Mouse (Mus musculus) hindbrain, embryonic 13.5 days (tissue): ENCODE data around the gene Figla. TPM values are rescaled to one million over a fixed set of nuclear protein-coding genes. Genes with fewer than 3 reads are reported as not detected.
A peak's percentile ranks its signal among the peaks of the same experiment; 100 is the strongest.

Experiments used
- ATAC-seq: fragments of 200-750 bp; cut with Nextera tagmentation; 2 replicates; pipeline ENCODE4 v1.8.0; 2017; ENCODE audit warnings: moderate TSS enrichment; ENCODE audit not compliant: low FRiP score
- H3K27ac ChIP-seq: fragments of 300-500 bp; sonication (generic); 2 replicates; pipeline ENCODE4 v1.5.1; 2015; ENCODE audit warnings: inconsistent platforms, mild to moderate bottlenecking, moderate library complexity
- H3K27me3 ChIP-seq: fragments of 300-500 bp; sonication (generic); 2 replicates; pipeline ENCODE4 v1.6.1; 2015; ENCODE audit warnings: mild to moderate bottlenecking, inconsistent platforms
- H3K36me3 ChIP-seq: fragments of 300-500 bp; sonication (generic); 2 replicates; pipeline ENCODE4 v1.6.1; 2015; ENCODE audit warnings: mild to moderate bottlenecking, inconsistent platforms
- H3K4me1 ChIP-seq: fragments of 300-500 bp; sonication (generic); replicated peaks from 2 replicates; pipeline ENCODE4 v1.6.1; 2015; ENCODE audit warnings: inconsistent platforms
- H3K4me2 ChIP-seq: fragments of 300-500 bp; sonication (generic); 2 replicates; pipeline ENCODE4 v1.6.1; 2015; ENCODE audit warnings: inconsistent platforms, mild to moderate bottlenecking, moderate library complexity
- H3K4me3 ChIP-seq: fragments of 300-500 bp; sonication (generic); 2 replicates; pipeline ENCODE4 v1.5.1; 2015; ENCODE audit warnings: mild to moderate bottlenecking, inconsistent platforms
- H3K9ac ChIP-seq: fragments of 300-500 bp; sonication (generic); 2 replicates; pipeline ENCODE4 v1.6.1; 2015; ENCODE audit warnings: mild to moderate bottlenecking, inconsistent platforms
- H3K9me3 ChIP-seq: fragments of 300-500 bp; sonication (generic); 2 replicates; pipeline ENCODE4 v1.6.1; 2016; ENCODE audit warnings: inconsistent platforms
- WGBS: fragments of 180-500 bp; shearing (Covaris S2); methylation state at CpG from one replicate; pipeline ENCODE4 v1.1.7; 2015; 5-methylcytosine and 5-hydroxymethylcytosine counted together
- polyA plus RNA-seq: library from polyadenylated mRNA; unstranded; fragments of >200 nt; fragmentation: Nextera tagmentation; extraction: Ambion mirVana; gene quantifications from 2 replicates; pipeline ENCODE4 v1.2.1, GENCODE M21; 2015

Gene Figla
- polyA plus RNA-seq, 1 experiment from 2014 or later: not detected

GRCm38 (mm10) chr6:86060170-86060569 lies 44.2 kb downstream of the Figla start:
- Histone ChIP-seq H3K27me3 (no peaks in the 10 kb centered on the region), H3K4me1 (peaks cover 92% of the 10 kb centered on the region), H3K36me3 (no peaks in the 10 kb centered on the region), H3K9ac (no peak overlapping the region), H3K4me2 (peak overlapping the region; percentile 44), H3K4me3 (no peak overlapping the region), H3K27ac (peak overlapping the region; percentile 93), H3K9me3 (no peaks in the 10 kb centered on the region)
- 99% methylated on average over 3 of the region's 3 CpGs for WGBS
- no peak for ATAC-seq

- H3K27ac ChIP-seq: peak overlapping the region; percentile 93
- ATAC-seq: no peak
- H3K4me2 ChIP-seq: peak overlapping the region; percentile 20; the same call in 1 of the 2 replicates
- no peak overlapping the region for H3K4me3 ChIP-seq
- no peaks in the 10 kb centered on the region for H3K36me3 ChIP-seq
- no peaks in the 10 kb centered on the region for H3K27me3 ChIP-seq
- peaks cover 100% of the 10 kb centered on the region for H3K4me1 ChIP-seq
- H3K9me3 ChIP-seq: no peaks in the 10 kb centered on the region
- WGBS: 38% methylated on average over 5 of the region's 5 CpGs
- H3K9ac ChIP-seq: peak overlapping the region; percentile 43; the same call in 1 of the 2 replicates
These were observed 46.3 kb downstream of the Figla start for GRCm38 (mm10) chr6:86062226-86062625.

GRCm38 (mm10) chr6:86062684-86063083 lies 46.7 kb downstream of the Figla start:
- H3K27me3 ChIP-seq: no peaks in the 10 kb centered on the region
- H3K4me3 ChIP-seq: no peak overlapping the region
- H3K27ac ChIP-seq: peak overlapping the region; percentile 93
- peak overlapping the region; percentile 20; the same call in 1 of the 2 replicates for H3K4me2 ChIP-seq
- no peaks in the 10 kb centered on the region for H3K9me3 ChIP-seq
- H3K4me1 ChIP-seq: peaks cover 100% of the 10 kb centered on the region
- ATAC-seq: no peak
- no peaks in the 10 kb centered on the region for H3K36me3 ChIP-seq
- WGBS: 66% methylated on average over 2 of the region's 2 CpGs
- peak overlapping the region; percentile 43; the same call in 1 of the 2 replicates for H3K9ac ChIP-seq

- 14% methylated on average over 6 of the region's 6 CpGs for WGBS
These were observed 48.5 kb downstream of the Figla start for GRCm38 (mm10) chr6:86064318-86065016.

DNA sequence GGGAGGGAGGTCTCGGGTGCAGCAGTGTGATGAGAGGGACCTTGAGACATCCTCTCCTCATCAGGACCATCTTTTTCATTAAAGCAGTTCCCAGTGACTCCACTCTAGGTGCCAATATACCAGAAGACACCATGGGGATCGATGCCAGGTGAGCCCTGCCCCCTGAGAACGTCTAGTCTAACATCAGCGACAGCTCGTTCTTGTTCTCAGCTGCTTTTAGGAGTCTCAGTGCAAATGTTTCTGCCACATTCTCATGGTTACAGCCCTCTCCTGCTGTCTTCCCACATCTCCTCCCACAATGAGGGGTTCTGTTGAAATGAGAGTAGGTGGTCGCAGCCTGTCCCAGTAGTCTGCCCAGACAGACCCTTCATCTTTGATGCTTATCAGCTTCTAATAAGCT lies 50.8 kb downstream of the Figla start:
- H3K9me3 ChIP-seq: no peaks in the 10 kb centered on the region
- H3K4me2 ChIP-seq: no peak overlapping the region
- peaks cover 96% of the 10 kb centered on the region for H3K4me1 ChIP-seq
- no peak overlapping the region for H3K9ac ChIP-seq
- H3K36me3 ChIP-seq: no peaks in the 10 kb centered on the region
- no peak overlapping the region for H3K4me3 ChIP-seq
- 82% methylated on average over 6 of the region's 6 CpGs for WGBS
- peak overlapping the region; percentile 56 for H3K27ac ChIP-seq
- H3K27me3 ChIP-seq: no peaks in the 10 kb centered on the region
- no peak for ATAC-seq

More at GRCm38 (mm10) chr6:86064318-86065016, 48.5 kb downstream of the Figla start:
- peak overlapping the region; percentile 93 for H3K27ac ChIP-seq
- H3K4me3 ChIP-seq: no peak overlapping the region
- H3K9me3 ChIP-seq: no peaks in the 10 kb centered on the region
- ATAC-seq: peak; percentile 67
- 0 out of 2 replicates have a peak overlapping the region, but pooled peaks have one; percentile 2 for H3K9ac ChIP-seq
- H3K4me1 ChIP-seq: peaks cover 96% of the 10 kb centered on the region
- no peaks in the 10 kb centered on the region for H3K27me3 ChIP-seq
- peak overlapping the region; percentile 8; the same call in 1 of the 2 replicates for H3K4me2 ChIP-seq
- H3K36me3 ChIP-seq: no peaks in the 10 kb centered on the region

DNA sequence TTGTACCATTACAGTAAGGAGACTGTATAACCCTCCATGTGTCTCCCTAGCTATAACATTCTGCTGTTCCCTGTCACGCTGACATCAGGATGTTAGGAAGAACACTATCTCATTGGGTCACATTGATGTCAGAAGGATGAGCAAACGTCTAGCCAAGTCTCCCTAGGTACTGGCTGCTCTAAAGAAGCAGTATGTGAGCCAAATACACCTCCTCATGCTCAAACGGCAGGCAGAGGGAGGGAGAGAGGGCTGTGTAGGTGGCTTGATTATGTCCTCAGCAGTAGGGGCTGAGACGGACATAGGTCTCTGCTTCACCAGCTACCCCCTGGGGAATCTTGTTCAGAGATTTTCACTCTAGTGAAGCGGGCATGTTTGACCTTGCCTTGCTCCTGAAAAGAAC lies 51.2 kb downstream of the Figla start:
- WGBS: 57% methylated on average over 5 of the region's 5 CpGs

DNA sequence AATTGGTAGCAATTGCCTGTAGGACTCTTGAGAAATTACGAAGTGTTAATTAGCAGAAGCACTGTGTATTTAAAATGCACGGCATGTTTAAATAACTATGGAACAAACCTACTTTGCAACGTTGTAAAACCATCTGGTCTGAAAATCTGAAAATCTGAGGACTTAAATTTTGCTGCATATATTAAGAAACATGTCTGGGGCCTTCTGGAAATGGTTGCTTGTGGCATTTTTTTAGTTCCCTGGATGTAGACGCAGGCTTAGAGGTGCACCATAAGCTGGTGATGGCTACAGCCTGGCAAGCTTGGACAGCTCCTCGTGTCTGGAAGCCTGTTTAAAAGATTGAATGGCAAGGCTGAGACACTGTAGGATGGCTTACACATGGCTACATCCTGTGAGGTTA lies 53.0 kb downstream of the Figla start:
- Histone ChIP-seq H3K27ac (no peak overlapping the region; the same call in 1 of the 2 replicates), H3K4me3 (no peak overlapping the region), H3K27me3 (no peaks in the 10 kb centered on the region), H3K4me1 (peaks cover 90% of the 10 kb centered on the region), H3K9me3 (no peaks in the 10 kb centered on the region), H3K4me2 (no peak overlapping the region), H3K9ac (no peak overlapping the region), H3K36me3 (no peaks in the 10 kb centered on the region)
- WGBS: 65% methylated on average over 5 of the region's 5 CpGs
- ATAC-seq: no peak

More for the DNA sequence above, 51.2 kb downstream of the Figla start:
- Histone ChIP-seq H3K9ac (no peak overlapping the region), H3K4me3 (no peak overlapping the region), H3K4me1 (peaks cover 96% of the 10 kb centered on the region), H3K9me3 (no peaks in the 10 kb centered on the region), H3K27ac (peak overlapping the region; percentile 56), H3K27me3 (no peaks in the 10 kb centered on the region), H3K36me3 (no peaks in the 10 kb centered on the region), H3K4me2 (no peak overlapping the region)
- no peak for ATAC-seq

DNA sequence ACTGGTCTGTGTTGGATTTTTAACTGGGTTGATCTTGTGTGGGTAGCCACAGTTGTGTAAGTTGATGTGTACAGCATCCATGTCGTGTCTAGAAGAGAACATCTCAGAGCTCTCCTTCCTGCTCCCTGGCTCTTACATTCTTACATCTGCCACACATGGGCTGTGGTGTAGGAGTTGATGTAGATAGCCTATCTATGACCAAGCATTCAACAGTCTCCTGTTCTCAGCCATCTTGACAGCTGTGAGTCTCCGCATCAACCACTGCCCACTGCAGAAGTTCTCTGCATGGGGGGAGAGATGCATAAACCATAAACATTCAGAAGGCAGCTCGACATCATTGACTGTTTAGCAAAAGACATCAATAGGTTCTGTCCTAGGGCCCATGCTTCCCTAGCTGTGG lies 53.9 kb downstream of the Figla start:
- H3K27me3 ChIP-seq: no peaks in the 10 kb centered on the region
- ATAC-seq: no peak
- no peak overlapping the region for H3K4me2 ChIP-seq
- no peaks in the 10 kb centered on the region; the same call in 1 of the 2 replicates for H3K36me3 ChIP-seq
- WGBS: 84% methylated on average over 3 of the region's 3 CpGs
- H3K27ac ChIP-seq: peak overlapping the region; percentile 35; the same call in 1 of the 2 replicates
- H3K9me3 ChIP-seq: no peaks in the 10 kb centered on the region
- no peak overlapping the region for H3K4me3 ChIP-seq
- no peak overlapping the region for H3K9ac ChIP-seq
- peaks cover 90% of the 10 kb centered on the region for H3K4me1 ChIP-seq

DNA sequence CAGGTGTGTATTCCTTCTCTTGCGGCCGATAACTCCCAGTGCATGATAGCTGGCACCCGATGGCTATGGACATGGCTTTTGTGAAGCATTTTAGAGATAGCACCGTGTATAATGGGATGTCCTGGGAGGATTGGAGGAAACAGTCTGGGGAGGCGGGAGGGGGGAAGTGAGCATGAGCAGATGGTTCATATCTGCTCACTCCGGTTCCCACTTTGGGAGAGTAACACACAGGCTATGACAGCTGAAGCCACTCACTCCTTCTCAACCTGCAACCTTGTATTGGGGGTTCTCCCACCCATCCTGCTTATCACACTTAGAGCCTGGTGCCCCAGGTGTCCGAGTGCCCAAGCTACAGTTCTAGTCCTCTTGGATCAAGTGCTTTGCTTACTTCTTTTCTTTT lies 54.3 kb downstream of the Figla start:
- no peaks in the 10 kb centered on the region for H3K27me3 ChIP-seq
- H3K9ac ChIP-seq: no peak overlapping the region
- no peak for ATAC-seq
- H3K36me3 ChIP-seq: no peaks in the 10 kb centered on the region; the same call in 1 of the 2 replicates
- no peak overlapping the region for H3K4me3 ChIP-seq
- H3K4me2 ChIP-seq: no peak overlapping the region
- peak overlapping the region; percentile 35; the same call in 1 of the 2 replicates for H3K27ac ChIP-seq
- WGBS: 64% methylated on average over 7 of the region's 7 CpGs
- no peaks in the 10 kb centered on the region for H3K9me3 ChIP-seq
- H3K4me1 ChIP-seq: peaks cover 90% of the 10 kb centered on the region

Other genes with a start within 250 kb of the Figla start
- not detected in 2 replicates for gene Nat8f6, start 195.2 kb upstream of the Figla start, polyA plus RNA-seq
- 0.29 TPM in 1 of 2 replicates, not detected in the other for gene Nat8f5, start 195.2 kb upstream of the Figla start, polyA plus RNA-seq
- not detected in 2 replicates for gene Nat8, start 184.1 kb upstream of the Figla start, polyA plus RNA-seq
- gene Nat8f2, start 147.0 kb upstream of the Figla start, polyA plus RNA-seq: not detected in 2 replicates
- 6.8 and 6.9 TPM in 2 replicates for gene Nat8f4, start 111.3 kb upstream of the Figla start, polyA plus RNA-seq
- gene Tprkb, start 104.3 kb upstream of the Figla start, polyA plus RNA-seq: 50.0 and 55.5 TPM in 2 replicates
- gene Nat8f1, start 100.5 kb upstream of the Figla start, polyA plus RNA-seq: 16.0 and 20.0 TPM in 2 replicates
- 49.9 and 53.4 TPM in 2 replicates for gene Dusp11, start 54.5 kb upstream of the Figla start, polyA plus RNA-seq
- gene Add2, start 12.5 kb downstream of the Figla start, polyA plus RNA-seq: 173 and 185 TPM in 2 replicates
- 9.5 and 9.6 TPM in 2 replicates for gene Tgfa, start 179.1 kb downstream of the Figla start, polyA plus RNA-seq